Mouse (Mus musculus): ENCODE results near the gene Fgf5. TPM values are rescaled to one million over a fixed set of nuclear protein-coding genes. Genes with fewer than 3 reads are reported as not detected.

The Fgf5 gene
- polyA plus RNA-seq, 1 experiment from 2014 or later = 1.1 TPM

Other genes starting within 250 kb of the Fgf5 start
- 1.3 and 4.4 TPM in 2 replicates for gene Antxr2, start 223.1 kb upstream of the Fgf5 start, polyA plus RNA-seq (2014; fragmentation: Nextera tagmentation; extraction: Ambion mirVana)
- gene Prdm8, start 87.0 kb upstream of the Fgf5 start, polyA plus RNA-seq (2014; fragmentation: Nextera tagmentation; extraction: Ambion mirVana) = 3.5 and 4.4 TPM in 2 replicates
- gene Cfap299, start 75.1 kb downstream of the Fgf5 start, polyA plus RNA-seq (2014; fragmentation: Nextera tagmentation; extraction: Ambion mirVana) = 0.59 and 1.3 TPM in 2 replicates